Mouse (Mus musculus) c-Kit-positive CD71-positive TER-119-positive erythroid progenitor cells, embryonic 14.5 days (primary cell): ENCODE data around the gene Mcrip2.

Experiments
- DNase-seq: peaks from one replicate; pipeline ENCODE4 v3.0.0-alpha.2; 2013; ENCODE audit warnings: low spot score

Gene Mcrip2

GRCm38 (mm10) chr17:25868601-25869191 lies at the start of gene Mcrip2:
TSS of gene Mcrip2 (minus strand) at chr17:25868764.
- DNase-seq = peak; percentile 30

DNA sequence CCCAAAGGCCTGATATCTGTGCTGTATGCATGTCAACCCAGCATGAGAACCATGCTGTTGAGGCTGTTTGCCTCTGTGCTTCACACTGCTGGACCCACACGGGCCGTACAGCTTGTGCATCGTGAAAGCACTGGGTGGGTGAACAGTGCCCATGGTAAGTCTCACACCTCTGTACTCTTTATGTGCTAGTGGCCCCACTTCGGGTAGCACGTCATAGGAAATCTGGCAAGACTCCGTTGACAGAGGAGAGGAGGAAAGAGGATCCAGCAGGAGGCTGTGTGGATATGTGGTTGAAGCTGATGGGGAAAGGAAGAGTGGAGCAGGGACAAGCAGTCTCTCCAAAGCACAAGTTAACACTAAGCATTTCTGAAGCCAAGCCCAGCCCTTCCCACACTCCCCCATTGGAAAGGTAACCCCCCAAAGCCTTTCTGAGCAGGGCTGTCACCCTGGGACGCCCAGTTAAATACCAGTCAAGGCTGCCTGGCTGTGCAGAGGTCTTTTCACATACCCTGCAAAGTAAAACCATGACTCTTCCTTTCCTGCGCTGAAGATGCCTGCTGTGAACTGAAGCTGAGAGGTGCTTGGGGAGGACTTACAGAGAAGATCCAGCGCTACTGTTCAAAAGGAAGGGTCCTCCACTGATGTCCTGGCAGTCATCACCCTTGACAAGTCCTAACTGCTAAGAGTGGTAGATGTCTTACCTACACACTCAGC lies 49.6 kb upstream of the Mcrip2 start:
- no peak for DNase-seq

DNA sequence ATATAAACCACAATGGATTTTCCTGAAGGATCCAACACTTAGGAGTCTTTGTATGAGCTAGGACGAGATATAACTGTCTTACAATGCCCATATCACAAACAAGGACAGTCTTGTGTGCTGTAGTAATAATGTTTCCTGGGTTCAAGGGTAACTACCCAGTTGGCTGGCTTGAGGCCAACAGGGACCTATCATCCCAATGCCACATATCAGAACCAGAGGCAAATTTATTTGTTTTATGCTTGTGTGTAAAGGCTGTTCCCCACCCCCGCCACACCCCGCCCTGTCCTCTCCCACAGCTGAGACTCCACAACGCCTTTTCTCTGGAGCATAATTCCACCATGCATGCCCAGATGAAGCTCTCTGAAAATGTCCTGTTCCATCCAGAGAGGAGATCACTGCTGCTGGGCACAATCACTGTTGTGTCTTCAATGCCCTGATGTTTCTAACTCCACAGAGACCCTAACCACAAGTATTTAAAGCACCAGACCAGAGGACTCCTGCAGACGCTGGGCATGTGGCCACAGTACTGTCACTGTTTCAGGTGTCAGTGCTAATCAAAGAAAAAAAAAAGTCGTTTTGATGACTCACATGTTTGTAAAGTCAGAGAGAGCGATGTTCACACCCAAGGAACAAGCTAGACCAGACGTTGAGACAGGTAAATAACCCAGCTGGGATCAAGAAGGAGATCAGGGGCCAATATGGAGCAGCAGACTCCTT lies 48.5 kb upstream of the Mcrip2 start:
- DNase-seq = no peak

- DNase-seq = no peak
These were observed 45.7 kb upstream of the Mcrip2 start for GRCm38 (mm10) chr17:25914295-25914694.

GRCm38 (mm10) chr17:25913877-25914275 lies 45.3 kb upstream of the Mcrip2 start:
- DNase-seq = no peak

DNA sequence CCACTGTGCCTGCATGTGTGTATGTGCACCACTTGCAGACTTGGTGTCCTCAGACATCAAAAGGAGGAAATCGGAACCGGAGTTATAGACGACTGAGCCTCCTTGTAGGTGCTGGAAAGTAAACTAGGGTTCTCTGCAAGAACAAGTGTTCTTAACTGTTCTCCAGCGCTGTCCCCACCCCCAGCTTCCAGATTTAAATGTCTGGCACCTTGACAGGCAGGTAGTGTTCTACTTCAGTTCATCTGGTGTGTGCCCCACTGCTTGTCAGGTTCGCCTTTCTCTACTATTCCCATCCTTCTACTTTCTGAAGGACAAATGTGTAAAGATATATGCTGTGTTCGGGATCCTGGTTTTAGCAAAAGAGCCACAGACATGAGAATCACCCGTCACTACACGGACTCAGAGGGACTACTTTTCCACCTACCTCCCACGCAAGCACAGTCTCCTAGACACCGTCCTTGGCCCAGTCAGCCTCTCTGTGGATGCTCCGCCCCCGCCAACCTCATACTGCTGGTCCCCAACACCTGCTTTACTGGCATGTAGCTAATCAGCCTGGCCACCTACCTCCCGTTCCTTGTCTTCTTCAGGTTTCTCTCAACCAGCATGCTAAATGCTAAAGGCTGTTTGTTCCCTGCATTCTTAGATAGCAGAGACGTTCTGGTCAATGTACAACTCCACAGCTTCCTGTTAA lies 44.8 kb upstream of the Mcrip2 start:
- no peak for DNase-seq

- no peak for DNase-seq
These were observed 43.3 kb upstream of the Mcrip2 start for GRCm38 (mm10) chr17:25911816-25912215.

GRCm38 (mm10) chr17:25907640-25908039 lies 39.1 kb upstream of the Mcrip2 start:
- no peak for DNase-seq

DNA sequence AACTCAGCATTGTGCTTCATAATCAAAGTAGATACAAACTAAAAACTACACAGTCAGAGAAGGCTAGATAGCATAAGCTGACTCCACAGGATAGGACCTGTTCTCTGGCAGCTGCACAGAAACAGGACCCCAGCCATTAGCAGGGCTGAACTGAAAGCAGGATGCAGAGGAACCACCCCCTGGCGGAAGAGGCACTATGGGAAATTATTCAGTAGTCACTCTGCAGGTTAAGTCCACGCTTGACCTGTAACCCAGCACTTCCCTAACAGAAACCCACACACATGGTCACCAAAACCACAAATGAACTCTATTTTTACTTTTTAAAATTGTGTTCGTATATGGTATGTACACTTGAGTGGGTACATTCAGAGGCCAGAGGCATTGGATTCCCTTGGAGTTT lies 34.5 kb upstream of the Mcrip2 start:
- DNase-seq = no peak

- no peak for DNase-seq
These were observed 31.6 kb upstream of the Mcrip2 start for GRCm38 (mm10) chr17:25900193-25900592.

DNA sequence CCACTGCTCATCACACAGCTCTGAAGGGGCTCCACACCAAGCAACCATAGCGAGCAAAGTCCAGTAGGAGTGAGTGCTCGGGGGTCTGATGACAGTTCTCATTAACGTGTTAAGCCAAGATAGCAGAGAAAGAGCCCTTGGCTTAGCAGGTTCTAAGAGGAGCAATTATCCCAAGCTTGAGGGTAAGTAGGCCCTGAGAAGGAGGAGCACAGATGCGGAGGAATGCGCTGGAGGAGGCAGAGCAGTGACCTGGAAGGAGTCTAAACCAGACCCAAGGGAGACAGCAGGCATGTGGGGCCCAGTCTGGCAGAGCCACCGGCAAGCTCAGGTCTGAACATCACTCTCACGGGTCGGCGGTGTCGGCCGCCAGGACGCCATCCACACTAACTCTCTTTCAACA lies 27.3 kb upstream of the Mcrip2 start:
- DNase-seq = no peak

DNA sequence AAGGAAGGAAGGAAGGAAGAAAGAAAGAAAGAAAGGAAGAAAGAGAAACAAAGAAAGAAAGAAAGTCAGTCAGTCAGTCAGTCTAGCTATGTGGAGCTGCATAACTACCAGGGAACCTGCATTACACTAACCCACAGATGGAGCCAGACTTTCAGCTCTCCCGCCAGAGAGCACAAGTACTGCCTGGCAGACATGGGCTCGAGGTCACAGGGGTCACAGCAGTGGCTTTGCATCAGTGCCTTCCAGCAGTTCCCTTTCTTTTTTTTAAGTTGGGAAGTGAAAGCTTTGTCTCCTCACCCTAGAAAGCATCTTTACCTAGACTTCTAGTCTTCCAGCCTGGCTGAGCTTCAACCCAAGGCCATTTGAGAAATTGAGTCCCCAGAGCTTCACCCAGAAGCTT lies 26.9 kb upstream of the Mcrip2 start:
- DNase-seq = no peak

DNA sequence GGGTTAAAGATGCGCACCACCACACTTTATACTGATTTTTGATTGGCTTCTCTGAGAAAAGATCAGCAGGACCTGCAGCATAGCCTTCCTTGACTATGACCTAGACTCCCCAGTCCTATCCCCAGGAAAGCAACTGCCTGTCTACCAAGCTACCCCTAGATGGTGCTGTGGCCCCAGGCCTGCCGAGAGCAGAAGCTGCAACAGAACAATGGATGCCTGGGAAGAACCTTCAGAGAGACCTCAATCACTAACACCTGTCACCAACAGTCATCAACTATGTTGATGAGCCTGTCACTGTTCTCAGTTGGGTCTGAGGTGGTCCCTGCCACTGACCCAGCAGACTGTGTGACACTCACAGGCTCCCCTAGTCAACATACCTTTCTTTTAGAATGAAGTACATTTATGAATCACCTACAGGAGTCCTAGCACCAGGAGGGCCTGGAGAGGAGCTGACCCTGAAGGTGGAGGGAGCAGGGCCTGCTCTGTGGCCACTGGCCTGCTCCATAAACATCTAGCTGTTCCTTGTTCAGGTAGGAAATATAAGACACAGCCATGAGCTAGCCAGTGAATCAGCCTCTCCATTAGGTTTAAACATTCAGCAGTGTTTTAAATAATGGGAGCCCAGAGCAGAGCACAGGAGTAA lies 25.5 kb upstream of the Mcrip2 start:
- peak; percentile 62 for DNase-seq

GRCm38 (mm10) chr17:25888837-25889236 lies 20.3 kb upstream of the Mcrip2 start:
- DNase-seq = no peak

- no peak for DNase-seq
These were observed 18.9 kb upstream of the Mcrip2 start for GRCm38 (mm10) chr17:25887467-25887866.

DNA sequence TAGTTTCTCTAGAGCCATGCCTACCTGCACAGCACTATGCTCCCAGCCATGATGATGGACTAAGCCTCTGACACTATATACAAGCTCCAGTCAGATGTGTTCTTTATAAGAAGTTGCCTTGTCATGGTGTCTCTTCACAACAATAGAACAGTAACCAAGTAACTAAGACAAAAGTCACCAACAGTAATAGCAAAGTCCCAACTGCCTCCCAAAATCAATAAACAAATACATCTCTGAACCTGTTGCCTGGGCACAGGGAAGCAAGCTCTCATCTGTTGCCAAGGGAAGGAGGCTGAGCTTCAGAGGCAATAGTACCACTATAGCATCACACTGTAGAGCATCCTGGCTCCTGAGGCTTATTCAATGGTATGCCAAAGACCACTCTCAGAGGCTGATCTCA lies 18.2 kb upstream of the Mcrip2 start:
- no peak for DNase-seq

- DNase-seq = no peak
These were observed 17.1 kb upstream of the Mcrip2 start for GRCm38 (mm10) chr17:25885636-25886035.

GRCm38 (mm10) chr17:25883824-25884223 lies 15.3 kb upstream of the Mcrip2 start:
- DNase-seq = no peak

GRCm38 (mm10) chr17:25883268-25883667 lies 14.7 kb upstream of the Mcrip2 start:
- no peak for DNase-seq

DNA sequence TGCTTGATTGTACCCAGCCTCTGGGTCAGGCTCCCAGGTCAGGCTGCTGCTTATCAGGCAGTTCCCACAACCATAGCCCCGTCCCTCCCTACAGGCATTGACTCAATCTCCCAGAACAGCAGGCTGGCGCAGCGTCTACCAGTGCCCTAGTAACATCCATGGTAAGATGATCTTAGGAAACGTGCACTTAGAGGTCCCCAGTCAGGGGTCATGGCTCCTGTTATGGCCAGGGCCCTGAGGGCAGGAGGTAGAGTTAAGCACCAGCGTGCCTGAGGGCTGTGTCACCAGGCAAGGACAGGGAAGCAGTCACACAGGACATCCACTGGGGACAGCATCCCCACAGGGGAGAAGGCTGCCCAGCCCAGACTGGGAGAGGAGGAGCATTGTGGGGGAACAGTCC lies 13.7 kb upstream of the Mcrip2 start:
- DNase-seq = peak; percentile 40

GRCm38 (mm10) chr17:25881691-25882090 lies 13.1 kb upstream of the Mcrip2 start:
- DNase-seq = no peak
